Mouse (Mus musculus): ENCODE results near the gene Rdh16f1. TPM values are rescaled to one million over a fixed set of nuclear protein-coding genes. Genes with fewer than 3 reads are reported as not detected.
"Not testable (repeated sequence)": the region's sequence is repeated elsewhere in the genome, so short reads cannot be mapped to it uniquely, and the experiment has no call there.

Rdh16f1 gene
- polyA plus RNA-seq, 1 experiment from 2014 or later, result not detected

GRCm38 (mm10) chr10:127802236-127802635 lies 42.6 kb downstream of the Rdh16f1 start:
- ATAC-seq (ENCODE audit: low FRiP score), result no peak
- H3K27me3 ChIP-seq, result no peaks in the 10 kb centered on the region
- H3K9ac ChIP-seq, result no peak overlapping the region
- no peak overlapping the region for H3K27ac ChIP-seq
- 80% methylated on average over 5 of the region's 5 CpGs for WGBS
- H3K9me3 ChIP-seq, result no peaks in the 10 kb centered on the region
- H3K36me3 ChIP-seq (replicated peaks), result no peaks in the 10 kb centered on the region
- H3K4me3 ChIP-seq (replicated peaks), result no peak overlapping the region
- no peak overlapping the region for H3K4me2 ChIP-seq
- no peaks in the 10 kb centered on the region for H3K4me1 ChIP-seq

GRCm38 (mm10) chr10:127804416-127804815 lies 44.8 kb downstream of the Rdh16f1 start:
- 61% methylated on average over 7 of the region's 7 CpGs for WGBS

GRCm38 (mm10) chr10:127815888-127816287 lies 56.3 kb downstream of the Rdh16f1 start:
- H3K36me3 ChIP-seq (replicated peaks), result no peaks in the 10 kb centered on the region
- H3K9ac ChIP-seq, result no peak overlapping the region
- no peak for ATAC-seq (ENCODE audit: low FRiP score)

More at GRCm38 (mm10) chr10:127804416-127804815, 44.8 kb downstream of the Rdh16f1 start:
- Histone ChIP-seq H3K27ac (no peak overlapping the region), H3K9me3 (no peaks in the 10 kb centered on the region), H3K9ac (no peak overlapping the region), H3K27me3 (no peaks in the 10 kb centered on the region), H3K4me3 (replicated peaks) (no peak overlapping the region), H3K36me3 (replicated peaks) (no peaks in the 10 kb centered on the region), H3K4me1 (no peaks in the 10 kb centered on the region), H3K4me2 (no peak overlapping the region)
- no peak for ATAC-seq (ENCODE audit: low FRiP score)

DNA sequence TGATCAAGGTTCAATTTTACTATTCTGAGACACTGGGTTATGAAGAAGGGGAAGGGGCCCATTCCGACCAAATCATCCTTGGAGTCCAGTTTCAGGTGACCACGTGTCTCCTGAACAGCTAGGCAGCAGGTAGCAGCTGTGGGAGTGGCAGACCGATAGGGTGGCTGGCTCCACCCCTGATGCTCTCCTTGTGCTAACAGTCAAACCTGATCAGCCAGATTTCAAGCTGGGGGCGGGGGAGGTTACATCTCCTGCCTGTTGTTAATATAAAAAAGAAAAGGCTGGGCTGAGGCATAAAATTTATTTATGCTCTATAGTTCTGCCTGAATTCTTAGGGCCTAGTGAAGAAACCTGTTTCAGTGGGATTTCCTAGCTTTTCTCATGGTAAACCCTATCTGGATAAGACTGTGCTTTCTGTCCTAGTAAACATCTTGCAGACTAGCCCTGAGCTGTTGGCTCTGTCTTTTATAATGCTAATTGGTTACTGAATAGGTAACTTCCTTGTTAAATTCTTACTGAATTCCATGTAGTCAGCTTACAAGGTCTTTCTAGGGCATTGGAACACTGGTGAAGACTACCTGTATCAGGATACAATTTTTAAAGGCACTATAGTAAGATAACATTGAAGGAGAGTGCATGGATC lies 57.8 kb downstream of the Rdh16f1 start:
- not testable (repeated sequence) for H3K4me1 ChIP-seq; H3K4me2 ChIP-seq; H3K27me3 ChIP-seq; ATAC-seq (ENCODE audit: low FRiP score); H3K36me3 ChIP-seq (replicated peaks); H3K27ac ChIP-seq; H3K9ac ChIP-seq; H3K9me3 ChIP-seq; H3K4me3 ChIP-seq (replicated peaks)
- WGBS, result 78% methylated on average over 4 of the region's 4 CpGs

More at GRCm38 (mm10) chr10:127815888-127816287, 56.3 kb downstream of the Rdh16f1 start:
- Histone ChIP-seq H3K4me3 (replicated peaks) (no peak overlapping the region), H3K27ac (no peak overlapping the region), H3K4me1 (no peaks in the 10 kb centered on the region), H3K27me3 (no peaks in the 10 kb centered on the region), H3K4me2 (no peak overlapping the region), H3K9me3 (peaks cover 2% of the 10 kb centered on the region; the same call in 1 of the 2 replicates)

GRCm38 (mm10) chr10:127821806-127822205 lies 62.2 kb downstream of the Rdh16f1 start:
- not testable (repeated sequence) for H3K4me3 ChIP-seq (replicated peaks); H3K4me2 ChIP-seq; H3K9me3 ChIP-seq; ATAC-seq (ENCODE audit: low FRiP score); H3K36me3 ChIP-seq (replicated peaks); H3K4me1 ChIP-seq; H3K9ac ChIP-seq; H3K27me3 ChIP-seq; H3K27ac ChIP-seq
- 87% methylated on average over 2 of the region's 2 CpGs for WGBS

GRCm38 (mm10) chr10:127825386-127825785 lies 65.8 kb downstream of the Rdh16f1 start:
- no peaks in the 10 kb centered on the region for H3K4me1 ChIP-seq
- H3K27ac ChIP-seq, result no peak overlapping the region
- H3K27me3 ChIP-seq, result no peaks in the 10 kb centered on the region
- peaks cover 4% of the 10 kb centered on the region; the same call in 1 of the 2 replicates for H3K9me3 ChIP-seq
- H3K36me3 ChIP-seq (replicated peaks), result no peaks in the 10 kb centered on the region
- H3K4me3 ChIP-seq (replicated peaks), result no peak overlapping the region
- H3K9ac ChIP-seq, result no peak overlapping the region
- ATAC-seq (ENCODE audit: low FRiP score), result no peak; the same call in 1 of the 2 replicates
- 83% methylated on average over 6 of the region's 6 CpGs for WGBS
- no peak overlapping the region for H3K4me2 ChIP-seq

- no peak for ATAC-seq (ENCODE audit: low FRiP score)
- 69% methylated on average over 3 of the region's 3 CpGs for WGBS
Measured at GRCm38 (mm10) chr10:127829121-127829520, 69.5 kb downstream of the Rdh16f1 start.

DNA sequence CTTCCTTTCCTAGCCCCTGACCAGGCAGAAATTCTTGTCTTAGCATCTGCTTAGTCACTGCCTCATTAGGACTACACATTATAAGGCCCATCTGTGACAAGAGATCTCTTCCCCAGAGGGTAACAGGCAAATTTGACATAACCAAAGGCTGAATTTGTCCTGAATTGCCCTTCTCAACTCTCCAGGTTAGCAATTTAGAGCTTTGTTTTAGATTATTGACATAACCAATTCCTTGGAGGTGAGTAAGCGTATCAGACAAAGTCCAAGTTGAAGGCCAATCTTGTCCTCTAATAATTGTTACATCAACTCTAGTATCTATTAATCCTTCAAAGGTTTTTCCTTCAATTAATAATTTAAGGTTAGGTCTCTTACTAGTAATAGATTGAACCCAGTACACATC lies 74.6 kb downstream of the Rdh16f1 start:
- H3K27ac ChIP-seq; H3K9me3 ChIP-seq; H3K4me2 ChIP-seq; H3K36me3 ChIP-seq (replicated peaks); H3K9ac ChIP-seq; ATAC-seq (ENCODE audit: low FRiP score); H3K4me1 ChIP-seq; H3K27me3 ChIP-seq; H3K4me3 ChIP-seq (replicated peaks): not testable (repeated sequence)
- 88% methylated on average over 1 of the region's 1 CpGs for WGBS

More at GRCm38 (mm10) chr10:127829121-127829520, 69.5 kb downstream of the Rdh16f1 start:
- Histone ChIP-seq H3K9me3 (no peaks in the 10 kb centered on the region), H3K4me3 (replicated peaks) (no peak overlapping the region), H3K9ac (no peak overlapping the region), H3K36me3 (replicated peaks) (no peaks in the 10 kb centered on the region), H3K27me3 (no peaks in the 10 kb centered on the region), H3K27ac (no peak overlapping the region), H3K4me1 (no peaks in the 10 kb centered on the region), H3K4me2 (no peak overlapping the region)

DNA sequence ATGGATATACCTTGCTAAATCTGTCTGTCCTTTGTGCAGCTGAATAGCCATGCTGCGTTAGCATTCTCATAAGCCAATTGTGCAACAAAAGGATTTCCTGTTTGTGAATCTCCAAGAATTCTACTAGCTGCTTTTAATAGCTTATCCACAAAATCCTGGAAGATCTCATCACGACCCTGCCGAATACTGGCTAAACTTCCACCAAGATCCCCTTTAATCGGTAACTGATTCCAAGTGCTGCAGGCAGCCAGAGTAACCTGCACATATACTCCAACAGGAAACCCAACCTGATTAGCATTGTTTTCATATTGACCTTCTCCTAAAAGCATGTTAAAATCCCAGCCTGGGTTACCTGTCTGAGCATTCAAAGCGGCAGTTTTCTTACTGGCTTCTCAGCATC lies 75.7 kb downstream of the Rdh16f1 start:
- H3K36me3 ChIP-seq (replicated peaks), result no peaks in the 10 kb centered on the region
- H3K27ac ChIP-seq, result no peak overlapping the region
- no peaks in the 10 kb centered on the region for H3K27me3 ChIP-seq
- H3K4me2 ChIP-seq, result no peak overlapping the region
- H3K9me3 ChIP-seq, result 0 out of 2 replicates have a peak, but pooled peaks cover 4% of the 10 kb centered on the region
- no peak for ATAC-seq (ENCODE audit: low FRiP score)
- WGBS, result 87% methylated on average over 5 of the region's 5 CpGs
- no peaks in the 10 kb centered on the region for H3K4me1 ChIP-seq
- no peak overlapping the region for H3K4me3 ChIP-seq (replicated peaks)
- no peak overlapping the region for H3K9ac ChIP-seq

- not testable (repeated sequence) for H3K4me1 ChIP-seq; H3K4me2 ChIP-seq; H3K36me3 ChIP-seq (replicated peaks); H3K9me3 ChIP-seq; H3K4me3 ChIP-seq (replicated peaks); H3K9ac ChIP-seq; H3K27ac ChIP-seq; H3K27me3 ChIP-seq; ATAC-seq (ENCODE audit: low FRiP score)
- 95% methylated on average over 5 of the region's 5 CpGs for WGBS
Measured at GRCm38 (mm10) chr10:127837793-127838192, 78.2 kb downstream of the Rdh16f1 start.

GRCm38 (mm10) chr10:127838539-127838938 lies 79.0 kb downstream of the Rdh16f1 start:
- Histone ChIP-seq H3K27me3 (no peaks in the 10 kb centered on the region), H3K27ac (no peak overlapping the region), H3K4me3 (replicated peaks) (no peak overlapping the region), H3K36me3 (replicated peaks) (no peaks in the 10 kb centered on the region), H3K9me3 (0 out of 2 replicates have a peak, but pooled peaks cover 4% of the 10 kb centered on the region), H3K4me2 (no peak overlapping the region), H3K4me1 (no peaks in the 10 kb centered on the region), H3K9ac (no peak overlapping the region)
- no peak for ATAC-seq (ENCODE audit: low FRiP score)
- WGBS, result 81% methylated on average over 2 of the region's 2 CpGs

DNA sequence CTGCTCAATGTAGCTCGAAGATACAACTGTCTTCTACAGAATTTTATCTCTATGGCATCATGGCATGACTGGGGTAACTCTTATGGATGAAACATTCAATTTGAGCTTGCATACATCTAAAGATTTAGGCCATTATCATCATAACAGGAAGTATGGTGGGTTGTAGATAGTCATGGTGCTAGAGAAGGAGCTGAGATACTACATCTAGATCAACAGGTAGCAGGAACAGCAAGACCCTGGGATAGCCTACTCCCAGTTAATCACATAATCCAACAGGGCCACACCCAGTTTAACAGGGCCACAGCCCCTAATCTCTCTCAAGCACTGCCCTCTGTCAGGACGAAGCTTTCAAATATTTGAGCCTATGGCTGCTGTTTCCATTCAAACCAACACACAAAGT lies 81.2 kb downstream of the Rdh16f1 start:
- no peaks in the 10 kb centered on the region for H3K4me1 ChIP-seq
- H3K9ac ChIP-seq, result no peak overlapping the region
- H3K27me3 ChIP-seq, result no peaks in the 10 kb centered on the region
- WGBS, result 75% methylated on average over 2 of the region's 2 CpGs
- no peak overlapping the region for H3K27ac ChIP-seq
- H3K4me3 ChIP-seq (replicated peaks), result no peak overlapping the region
- H3K36me3 ChIP-seq (replicated peaks), result no peaks in the 10 kb centered on the region
- no peak for ATAC-seq (ENCODE audit: low FRiP score)
- H3K9me3 ChIP-seq, result 0 out of 2 replicates have a peak, but pooled peaks cover 4% of the 10 kb centered on the region
- no peak overlapping the region for H3K4me2 ChIP-seq
